Mouse (Mus musculus): ENCODE results near the gene Rab20.

GRCm38 (mm10) chr8:11404614-11405013, 73.9 kb downstream of the Rab20 start:
- no peak for TF ChIP-seq POLR2A (IDR thresholded peaks at IDR 0.05; ENCODE audit: insufficient read depth, low read length)
- no peak for TF ChIP-seq EP300 (IDR thresholded peaks at IDR 0.05; ENCODE audit: insufficient read depth, low read depth, low read length)
